Comparison of ENCODE assay signal across 18 mouse cellular contexts in genomic region chr3:159121626-159122025, GRCm38 (mm10).
DNase-seq lines count a peak whose midpoint lies in the region; ATAC-seq lines count a peak whose summit lies in the region.
"Had no signal": no experiment of that assay in that cellular context is flagged by ENCODE, and none has a peak within 500 bp of the region (broad histone marks: within the 10 kb centered on the region; RNA-seq: fewer than 3 reads in every experiment).

No protein-coding gene starts in this region.

- ATAC-seq in cerebellum, adult (ENCODE audit: insufficient number of reproducible peaks, low FRiP score, low TSS enrichment), result peak; percentile 83
- no peak for ATAC-seq in inflammation-experienced regulatory T-cells, adult 6 months
- ATAC-seq: forebrain, embryonic 16.5 days; intestine, embryonic 15.5 days had no signal

- no peak for DNase-seq in cerebellum, postnatal 4 days (ENCODE audit: low spot score in 2 of 2)
- peak; percentile 25 for DNase-seq in brain, adult 2 months (ENCODE audit: low read depth, low spot score)
- DNase-seq in cerebellum, adult 8-10 months, result peak; percentile 1
- DNase-seq in cerebellum, postnatal 36 days, result peak; percentile 46 to 51
- DNase-seq in kidney, adult 11 months, result no peak
- DNase-seq: adrenal gland, postnatal 25 days; gastrocnemius, postnatal 10 days; heart, postnatal 14 days; kidney, postnatal 25 days; layer of hippocampus, postnatal 36 days; liver, embryonic 13.5 days; lung, adult 2 months; right cerebral cortex, postnatal 4 days; thymus, postnatal 36 days had no signal

Comparison
In these comparisons a context has a peak if more than half of its experiments do, and no peak if none do; other contexts are left out.
1. DNase-seq: peak in brain, adult 2 months (single experiment), cerebellum, adult 8-10 months (single experiment) and cerebellum, postnatal 36 days (2 of 2); none in cerebellum, postnatal 4 days (0 of 2) and kidney, adult 11 months (single experiment).